20 mouse cellular contexts compared by ENCODE assay signal in genomic region chr19:59351151-59351889, GRCm38 (mm10). TPM values are rescaled to one million over a fixed set of nuclear protein-coding genes. Genes with fewer than 3 reads are reported as not detected.
A peak's percentile ranks its signal among the peaks of the same experiment; 100 is the strongest.
DNase-seq lines count a peak whose midpoint lies in the region; ATAC-seq and TF ChIP-seq lines count a peak whose summit lies in the region.
"Had no signal": no experiment of that assay in that cellular context is flagged by ENCODE, and none has a peak within 500 bp of the region (broad histone marks: within the 10 kb centered on the region; RNA-seq: fewer than 3 reads in every experiment).

No protein-coding gene starts in this region.

- peak; percentile 14 for DNase-seq in embryo, embryonic 11 days
- no peak for DNase-seq in embryo, embryonic 10.5 days (ENCODE audit: low spot score)
- peak; percentile 51 for DNase-seq in heart, adult 11 months
- no peak for DNase-seq in heart, postnatal 36 days
- peak; percentile 6 for DNase-seq in midbrain, embryonic 10.5 days (ENCODE audit: low spot score)
- DNase-seq in midbrain, postnatal 0 days (ENCODE audit: low spot score) = no peak
- no peak for DNase-seq in Muller cell, postnatal 12 days (ENCODE audit: inconsistent ontology term)
- DNase-seq: adrenal gland, adult 2 months; adrenal gland, postnatal 25 days; cerebellum, adult 2 months; cerebellum, postnatal 10 days; gastrocnemius, postnatal 14 days; heart, postnatal 4 days had no signal

- no peaks in the 10 kb centered on the region for H3K9me3 ChIP-seq in midbrain, embryonic 10.5 days (replicated peaks)
- H3K9me3 ChIP-seq in midbrain, postnatal 0 days (ENCODE audit: low read length) = no peaks in the 10 kb centered on the region
- H3K9me3 ChIP-seq in stomach, embryonic 16.5 days (replicated peaks; ENCODE audit: control insufficient read depth, low read length) = no peaks in the 10 kb centered on the region
- H3K9me3 ChIP-seq: heart, embryonic 13.5 days; hindbrain, embryonic 12.5 days had no signal

- TF ChIP-seq CTCF in midbrain, postnatal 0 days (IDR thresholded peaks at IDR 0.05) = no peak

- intact Hi-C loops in heart, postnatal 36 days (cut with DNase I) = no loop called here

- no peaks in the 10 kb centered on the region for H3K36me3 ChIP-seq in midbrain, embryonic 10.5 days
- no peaks in the 10 kb centered on the region for H3K36me3 ChIP-seq in midbrain, postnatal 0 days (ENCODE audit: insufficient read depth, low read length)
- H3K36me3 ChIP-seq in stomach, embryonic 16.5 days (ENCODE audit: control insufficient read depth, insufficient read depth, low read length) = no peaks in the 10 kb centered on the region
- H3K36me3 ChIP-seq: heart, embryonic 13.5 days; hindbrain, embryonic 12.5 days had no signal

- H3K9ac ChIP-seq in midbrain, postnatal 0 days (replicated peaks; ENCODE audit: low read length, poor library complexity, severe bottlenecking) = no peak overlapping the region
- H3K9ac ChIP-seq in stomach, embryonic 16.5 days (ENCODE audit: low read length) = no peak overlapping the region
- H3K9ac ChIP-seq: heart, embryonic 13.5 days; hindbrain, embryonic 12.5 days had no signal

- no peak overlapping the region for H3K4me3 ChIP-seq in midbrain, embryonic 10.5 days
- H3K4me3 ChIP-seq in midbrain, postnatal 0 days (ENCODE audit: low read depth, low read length) = no peak overlapping the region
- no peak overlapping the region for H3K4me3 ChIP-seq in stomach, embryonic 16.5 days (replicated peaks; ENCODE audit: low read length)
- H3K4me3 ChIP-seq: heart, embryonic 13.5 days; hindbrain, embryonic 12.5 days had no signal

- H3K27ac ChIP-seq in midbrain, embryonic 10.5 days (replicated peaks) = no peak overlapping the region
- no peak overlapping the region for H3K27ac ChIP-seq in midbrain, postnatal 0 days (ENCODE audit: low read depth, low read length)
- no peak overlapping the region for H3K27ac ChIP-seq in stomach, embryonic 16.5 days (ENCODE audit: low read length)
- H3K27ac ChIP-seq: heart, embryonic 13.5 days; hindbrain, embryonic 12.5 days had no signal

- H3K27me3 ChIP-seq in midbrain, embryonic 10.5 days (ENCODE audit: low read depth, poor library complexity, severe bottlenecking) = peaks cover 9% of the 10 kb centered on the region; the same call in 1 of the 2 replicates
- no peaks in the 10 kb centered on the region for H3K27me3 ChIP-seq in midbrain, postnatal 0 days (ENCODE audit: insufficient read depth, low read length)
- H3K27me3 ChIP-seq in stomach, embryonic 16.5 days (ENCODE audit: control insufficient read depth, insufficient read depth, low read length) = no peaks in the 10 kb centered on the region
- H3K27me3 ChIP-seq: hindbrain, embryonic 12.5 days had no signal

- ATAC-seq in midbrain, postnatal 0 days (ENCODE audit: low FRiP score) = no peak
- peak; percentile 40; the same call in 1 of the 2 replicates for ATAC-seq in stomach, embryonic 16.5 days (ENCODE audit: insufficient read depth, low FRiP score)
- ATAC-seq: CD4-positive, CD25-positive, alpha-beta regulatory T cell, adult 4 months; forebrain, embryonic 14.5 days; hindbrain, embryonic 16.5 days; inflammation-experienced regulatory T-cells, adult 6 months had no signal

- peaks cover 7% of the 10 kb centered on the region for H3K4me1 ChIP-seq in midbrain, embryonic 10.5 days
- no peaks in the 10 kb centered on the region for H3K4me1 ChIP-seq in midbrain, postnatal 0 days (ENCODE audit: insufficient read depth, low read length)
- peaks cover 3% of the 10 kb centered on the region; the same call in 1 of the 2 replicates for H3K4me1 ChIP-seq in stomach, embryonic 16.5 days (ENCODE audit: control insufficient read depth, insufficient read depth, low read length)

- whole genome bisulfite sequencing in midbrain, embryonic 10.5 days = 78% methylated on average over 15 of the region's 15 CpGs
- 69% methylated on average over 15 of the region's 15 CpGs for WGBS in midbrain, postnatal 0 days
- WGBS in stomach, embryonic 16.5 days = 38% methylated on average over 15 of the region's 15 CpGs

- H3K4me2 ChIP-seq in midbrain, postnatal 0 days (ENCODE audit: low read depth, low read length, poor library complexity, severe bottlenecking) = no peak overlapping the region
- no peak overlapping the region for H3K4me2 ChIP-seq in stomach, embryonic 16.5 days (ENCODE audit: low read depth, low read length)
- H3K4me2 ChIP-seq: heart, embryonic 13.5 days; hindbrain, embryonic 12.5 days had no signal

RNA-seq across cellular contexts. Expression of gene Pdzd8, which starts 5.7 kb away (rescaled TPM):
- 10 to 100 TPM; 24.7 to 27.2 TPM for total RNA-seq in heart, postnatal 36 days (2021)
- polyA plus RNA-seq in midbrain, embryonic 10.5 days (2016; fragmentation: Nextera tagmentation; extraction: Ambion mirVana) = 8.1 and 8.5 TPM in 2 replicates
- total RNA-seq in midbrain, postnatal 0 days (2014; rRNA removed) = 48.8 and 56.3 TPM in 2 replicates
- 8.8 and 11.3 TPM in 2 replicates for polyA plus RNA-seq in midbrain, postnatal 0 days (2015; fragmentation: Nextera tagmentation; extraction: Ambion mirVana)
- polyA plus RNA-seq in stomach, embryonic 16.5 days (2015; fragmentation: Nextera tagmentation; extraction: Ambion mirVana) = 6.4 and 6.9 TPM in 2 replicates

RNA-seq across cellular contexts. Expression of gene Rps12-ps3, which starts 29.2 kb away (rescaled TPM):
- total RNA-seq in heart, postnatal 36 days (2021) = 100 to 1,000 TPM; 231 to 254 TPM
- 4.5 and 17.0 TPM in 2 replicates for polyA plus RNA-seq in midbrain, embryonic 10.5 days (2016; fragmentation: Nextera tagmentation; extraction: Ambion mirVana)
- total RNA-seq in midbrain, postnatal 0 days (2014; rRNA removed) = 77.4 and 105 TPM in 2 replicates
- 9.1 and 9.7 TPM in 2 replicates for polyA plus RNA-seq in midbrain, postnatal 0 days (2015; fragmentation: Nextera tagmentation; extraction: Ambion mirVana)
- 24.4 and 42.3 TPM in 2 replicates for polyA plus RNA-seq in stomach, embryonic 16.5 days (2015; fragmentation: Nextera tagmentation; extraction: Ambion mirVana)

Comparison
In these comparisons a context has a peak if more than half of its experiments do, and no peak if none do; other contexts are left out.
1. DNase-seq: peak in embryo, embryonic 11 days (single experiment), heart, adult 11 months (single experiment) and midbrain, embryonic 10.5 days (single experiment); none in embryo, embryonic 10.5 days (single experiment), heart, postnatal 36 days (0 of 2), midbrain, postnatal 0 days (single experiment) and Muller cell, postnatal 12 days (single experiment).